Mouse (Mus musculus) heart, adult 2 months (tissue): ENCODE measurements around the gene Tmem242. TPM values are rescaled to one million over a fixed set of nuclear protein-coding genes. Genes with fewer than 3 reads are reported as not detected.

Source experiments
- DNase-seq, 2 experiments: peaks; one replicate each; pipeline ENCODE4 v3.0.0; 2021
- H3K27ac ChIP-seq: fragments of 200-600 bp; 2 replicates; pipeline ENCODE4 v1.8.1; 2022
- H3K27me3 ChIP-seq: fragments of 200-500 bp; 2 replicates; pipeline ENCODE4 v1.6.1; 2012; ENCODE audit warnings: mild to moderate bottlenecking, low read length, inconsistent platforms, mixed read lengths; ENCODE audit not compliant: control insufficient read depth, insufficient read depth
- H3K36me3 ChIP-seq: fragments of 200-500 bp; 2 replicates; pipeline ENCODE4 v1.6.1; 2012; ENCODE audit warnings: low read length, inconsistent platforms; ENCODE audit not compliant: control insufficient read depth, insufficient read depth
- H3K4me1 ChIP-seq: fragments of 200-500 bp; 2 replicates; pipeline ENCODE4 v1.6.1; 2011; ENCODE audit warnings: low read length; ENCODE audit not compliant: control insufficient read depth, insufficient read depth
- H3K4me3 ChIP-seq: fragments of 200-600 bp; 2 replicates; pipeline ENCODE4 v1.8.1; 2022
- H3K79me2 ChIP-seq: fragments of 200-500 bp; replicated peaks from 2 replicates; pipeline ENCODE4 v1.6.1; 2012; ENCODE audit warnings: mild to moderate bottlenecking, inconsistent platforms, low read length, moderate library complexity, mixed read lengths; ENCODE audit not compliant: control insufficient read depth, insufficient read depth
- H3K9ac ChIP-seq: fragments of 200-500 bp; 2 replicates; pipeline ENCODE4 v1.6.1; 2012; ENCODE audit warnings: low read depth, mild to moderate bottlenecking, control low read depth, inconsistent platforms, low read length, mixed read lengths
- CTCF ChIP-seq: fragments of 200-600 bp; IDR thresholded peaks from 2 replicates; pipeline ENCODE4 v1.8.1; 2022; ENCODE audit warnings: antibody characterized with exemption, mild to moderate bottlenecking, moderate library complexity
- EP300 ChIP-seq: fragments of 200-500 bp; IDR thresholded peaks from 2 replicates; pipeline ENCODE4 v1.6.1; 2011; ENCODE audit warnings: low read depth, low read length, control low read depth; ENCODE audit not compliant: insufficient read depth
- POLR2A ChIP-seq: fragments of 200-500 bp; IDR thresholded peaks from 2 replicates; pipeline ENCODE4 v1.6.1; 2011; ENCODE audit warnings: mild to moderate bottlenecking, low read depth, low read length, control low read depth; ENCODE audit not compliant: insufficient read depth
- WGBS: fragments of 180-500 bp; shearing (Covaris S2); methylation state at CpG from one replicate; pipeline ENCODE4 v1.1.7; 2018; 5-methylcytosine and 5-hydroxymethylcytosine counted together
- intact Hi-C: fragments of 180-260 bp; cut with DNase I; formaldehyde crosslinking; loops from one replicate; pipeline ENCODE4 v1.15.1; 2025
- polyA plus RNA-seq: library from polyadenylated mRNA; depleted of rRNA; stranded (reverse); fragments of >200 nt; gene quantifications from 2 replicates; pipeline ENCODE4 v1.2.3, GENCODE M21; 2012
- total RNA-seq, 2 experiments: library from RNA; stranded (reverse); gene quantifications; 2 replicates each; pipeline ENCODE4 v1.2.3; 2021

Tmem242 gene
- total and polyA plus RNA-seq, 3 experiments: 17.6 to 155 (median 146) TPM

- DNase-seq: no peak
- Histone ChIP-seq H3K27me3 (no peaks in the 10 kb centered on the region), H3K4me3 (no peak overlapping the region), H3K27ac (no peak overlapping the region), H3K4me1 (no peaks in the 10 kb centered on the region), H3K36me3 (no peaks in the 10 kb centered on the region), H3K79me2 (no peaks in the 10 kb centered on the region), H3K9ac (no peak overlapping the region)
- TF ChIP-seq CTCF: no peak
- no peak for TF ChIP-seq POLR2A
- intact Hi-C loops: no loop called here
- 31% methylated on average over 10 of the region's 10 CpGs for WGBS
Measured at GRCm38 (mm10) chr17:5406566-5406965, 33.5 kb downstream of the Tmem242 start.

GRCm38 (mm10) chr17:5403885-5404284 is 36.2 kb downstream of the Tmem242 start:
- no peak overlapping the region for H3K9ac ChIP-seq
- TF ChIP-seq POLR2A (no peak), EP300 (no peak), CTCF (no peak)
- intact Hi-C loops: no loop called here
- no peak for DNase-seq
- no peak overlapping the region for H3K27ac ChIP-seq
- H3K4me3 ChIP-seq: no peak overlapping the region
- H3K79me2 ChIP-seq: no peaks in the 10 kb centered on the region
- no peaks in the 10 kb centered on the region for H3K36me3 ChIP-seq
- H3K4me1 ChIP-seq: no peaks in the 10 kb centered on the region
- no peaks in the 10 kb centered on the region for H3K27me3 ChIP-seq
- 89% methylated on average over 6 of the region's 6 CpGs for WGBS

- no peak overlapping the region for H3K27ac ChIP-seq
- no peak for TF ChIP-seq EP300
- TF ChIP-seq CTCF: peak; percentile 80
- no peaks in the 10 kb centered on the region for H3K36me3 ChIP-seq
- intact Hi-C loops: no loop called here
- 0 out of 2 replicates have a peak, but pooled peaks cover under 1% of the 10 kb centered on the region for H3K4me1 ChIP-seq
- H3K79me2 ChIP-seq: no peaks in the 10 kb centered on the region
- WGBS: 33% methylated on average over 8 of the region's 8 CpGs
- no peak overlapping the region for H3K4me3 ChIP-seq
- DNase-seq: peak; percentile 70 to 73
- H3K27me3 ChIP-seq: no peaks in the 10 kb centered on the region
- H3K9ac ChIP-seq: no peak overlapping the region
Measured at GRCm38 (mm10) chr17:5402624-5403023, 37.4 kb downstream of the Tmem242 start.

- peak; percentile 43 to 75 for DNase-seq
- Histone ChIP-seq H3K27ac (no peak overlapping the region), H3K36me3 (no peaks in the 10 kb centered on the region), H3K4me1 (0 out of 2 replicates have a peak, but pooled peaks cover 2% of the 10 kb centered on the region), H3K27me3 (no peaks in the 10 kb centered on the region), H3K4me3 (no peak overlapping the region), H3K9ac (no peak overlapping the region), H3K79me2 (no peaks in the 10 kb centered on the region)
- TF ChIP-seq EP300 (no peak), CTCF (peak; percentile 77)
- 13% methylated on average over 9 of the region's 9 CpGs for WGBS
- intact Hi-C loops: no loop called here
Measured at GRCm38 (mm10) chr17:5402069-5402468, 38.0 kb downstream of the Tmem242 start.

GRCm38 (mm10) chr17:5401288-5401687 is 38.8 kb downstream of the Tmem242 start:
- Histone ChIP-seq H3K9ac (no peak overlapping the region), H3K4me1 (0 out of 2 replicates have a peak, but pooled peaks cover 2% of the 10 kb centered on the region), H3K4me3 (no peak overlapping the region), H3K27ac (no peak overlapping the region), H3K27me3 (no peaks in the 10 kb centered on the region), H3K36me3 (no peaks in the 10 kb centered on the region), H3K79me2 (no peaks in the 10 kb centered on the region)
- whole genome bisulfite sequencing: 88% methylated on average over 10 of the region's 10 CpGs
- intact Hi-C loops: no loop called here
- no peak for TF ChIP-seq POLR2A
- no peak for TF ChIP-seq EP300
- TF ChIP-seq CTCF: no peak
- DNase-seq: no peak

- TF ChIP-seq EP300 (no peak), POLR2A (no peak), CTCF (no peak)
- Histone ChIP-seq H3K36me3 (no peaks in the 10 kb centered on the region), H3K79me2 (no peaks in the 10 kb centered on the region), H3K4me1 (0 out of 2 replicates have a peak, but pooled peaks cover 2% of the 10 kb centered on the region), H3K27ac (no peak overlapping the region), H3K9ac (no peak overlapping the region), H3K4me3 (no peak overlapping the region), H3K27me3 (no peaks in the 10 kb centered on the region)
- intact Hi-C loops: no loop called here
- 63% methylated on average over 14 of the region's 14 CpGs for WGBS
- no peak for DNase-seq
Measured at GRCm38 (mm10) chr17:5400435-5401090, 39.5 kb downstream of the Tmem242 start.
